Comparison of ENCODE assay signal across 20 mouse cellular contexts in genomic region chr7:68117981-68118380, GRCm38 (mm10).
DNase-seq lines count a peak whose midpoint lies in the region; ATAC-seq and TF ChIP-seq lines count a peak whose summit lies in the region.
"Had no signal": no experiment of that assay in that cellular context is flagged by ENCODE, and none has a peak within 500 bp of the region (broad histone marks: within the 10 kb centered on the region; RNA-seq: fewer than 3 reads in every experiment).

No protein-coding gene starts in this region.

- peaks cover 6% of the 10 kb centered on the region; the same call in 1 of the 2 replicates for H3K36me3 ChIP-seq in forebrain, embryonic 10.5 days (replicated peaks)
- H3K36me3 ChIP-seq in forebrain, embryonic 16.5 days (ENCODE audit: control insufficient read depth, insufficient read depth), result no peaks in the 10 kb centered on the region
- H3K36me3 ChIP-seq in kidney, embryonic 16.5 days (ENCODE audit: insufficient read depth, low read length), result no peaks in the 10 kb centered on the region
- H3K36me3 ChIP-seq in limb, embryonic 12.5 days, result peaks cover 8% of the 10 kb centered on the region; the same call in 1 of the 2 replicates
- H3K36me3 ChIP-seq: liver, embryonic 13.5 days had no signal

- H3K4me2 ChIP-seq in forebrain, embryonic 16.5 days (ENCODE audit: low read length), result no peak overlapping the region
- no peak overlapping the region for H3K4me2 ChIP-seq in kidney, embryonic 16.5 days (replicated peaks; ENCODE audit: low read depth, low read length)
- H3K4me2 ChIP-seq in limb, embryonic 12.5 days, result no peak overlapping the region
- H3K4me2 ChIP-seq: liver, embryonic 13.5 days; midbrain, embryonic 12.5 days had no signal

- TF ChIP-seq CTCF in brain, embryonic 14.5 days (IDR thresholded peaks at IDR 0.05; ENCODE audit: borderline replicate concordance, extremely low read depth, insufficient read depth, insufficient read length), result no peak

- no peak for ATAC-seq in forebrain, embryonic 16.5 days
- ATAC-seq in kidney, embryonic 16.5 days (ENCODE audit: low FRiP score, low TSS enrichment), result no peak
- ATAC-seq in limb, embryonic 12.5 days (ENCODE audit: insufficient number of reproducible peaks, insufficient read depth, low FRiP score, low TSS enrichment, low read depth), result no peak
- ATAC-seq: forebrain, postnatal 0 days had no signal

- H3K4me1 ChIP-seq in forebrain, embryonic 10.5 days, result peaks cover 63% of the 10 kb centered on the region
- peaks cover 18% of the 10 kb centered on the region for H3K4me1 ChIP-seq in forebrain, embryonic 16.5 days (replicated peaks; ENCODE audit: control insufficient read depth, insufficient read depth, low read length)
- H3K4me1 ChIP-seq in kidney, embryonic 16.5 days (ENCODE audit: insufficient read depth, low read length), result peaks cover 52% of the 10 kb centered on the region
- H3K4me1 ChIP-seq in limb, embryonic 12.5 days (replicated peaks), result peaks cover 65% of the 10 kb centered on the region

- H3K4me3 ChIP-seq in forebrain, embryonic 10.5 days, result no peak overlapping the region
- no peak overlapping the region for H3K4me3 ChIP-seq in forebrain, embryonic 16.5 days (replicated peaks; ENCODE audit: low read length)
- H3K4me3 ChIP-seq in kidney, embryonic 16.5 days (ENCODE audit: low read length), result no peak overlapping the region
- H3K4me3 ChIP-seq in limb, embryonic 12.5 days (replicated peaks), result no peak overlapping the region
- H3K4me3 ChIP-seq: heart, embryonic 10.5 days; liver, embryonic 13.5 days; midbrain, embryonic 12.5 days had no signal

- no peak for TF ChIP-seq POLR2A in brain, embryonic 14.5 days (IDR thresholded peaks at IDR 0.05; ENCODE audit: borderline replicate concordance, extremely low read depth, insufficient read depth, insufficient read length, poor library complexity, severe bottlenecking)

- no peak for DNase-seq in forebrain, embryonic 10.5 days (ENCODE audit: extremely low spot score, low spot score)
- DNase-seq in kidney, postnatal 36 days, result no peak
- peak; percentile 50 for DNase-seq in brain, embryonic 14.5 days (ENCODE audit: low read depth)
- no peak for DNase-seq in ovary, postnatal 36 days (ENCODE audit: low spot score)
- DNase-seq in heart, adult 11 months, result no peak
- DNase-seq: adrenal gland, postnatal 14 days; cerebellum, adult 11 months; forebrain, postnatal 0 days; kidney, adult 2 months; left cerebral cortex, postnatal 4 days; liver, embryonic 13.5 days; lung, adult 2 months; lung, postnatal 14 days; thymus, adult 18-20 months; thymus, postnatal 36 days had no signal

- WGBS in forebrain, embryonic 10.5 days, result 25% methylated on average over 2 of the region's 2 CpGs
- 15% methylated on average over 2 of the region's 2 CpGs for WGBS in forebrain, embryonic 16.5 days
- whole genome bisulfite sequencing in kidney, embryonic 16.5 days, result 25% methylated on average over 2 of the region's 2 CpGs
- WGBS in limb, embryonic 12.5 days, result 18% methylated on average over 2 of the region's 2 CpGs

- H3K27me3 ChIP-seq in forebrain, embryonic 10.5 days (ENCODE audit: poor library complexity, severe bottlenecking), result no peaks in the 10 kb centered on the region
- no peaks in the 10 kb centered on the region for H3K27me3 ChIP-seq in forebrain, embryonic 16.5 days (replicated peaks; ENCODE audit: control insufficient read depth, insufficient read depth, low read length)
- no peaks in the 10 kb centered on the region for H3K27me3 ChIP-seq in kidney, embryonic 16.5 days (ENCODE audit: insufficient read depth, low read length)
- H3K27me3 ChIP-seq in limb, embryonic 12.5 days, result no peaks in the 10 kb centered on the region
- H3K27me3 ChIP-seq: midbrain, embryonic 12.5 days had no signal

- no peaks in the 10 kb centered on the region for H3K9me3 ChIP-seq in forebrain, embryonic 10.5 days
- no peaks in the 10 kb centered on the region for H3K9me3 ChIP-seq in forebrain, embryonic 16.5 days (ENCODE audit: control insufficient read depth, low read length)
- no peaks in the 10 kb centered on the region for H3K9me3 ChIP-seq in kidney, embryonic 16.5 days (ENCODE audit: low read length)
- no peaks in the 10 kb centered on the region for H3K9me3 ChIP-seq in limb, embryonic 12.5 days
- H3K9me3 ChIP-seq: heart, embryonic 10.5 days; liver, embryonic 13.5 days; midbrain, embryonic 12.5 days had no signal

- H3K27ac ChIP-seq in forebrain, embryonic 10.5 days, result peak overlapping the region; percentile 51
- H3K27ac ChIP-seq in forebrain, embryonic 16.5 days (ENCODE audit: low read length), result no peak overlapping the region
- H3K27ac ChIP-seq in kidney, embryonic 16.5 days (ENCODE audit: low read length), result peak overlapping the region; percentile 89
- peak overlapping the region; percentile 79 for H3K27ac ChIP-seq in limb, embryonic 12.5 days
- H3K27ac ChIP-seq: liver, embryonic 13.5 days; midbrain, embryonic 12.5 days had no signal

- H3K9ac ChIP-seq in forebrain, embryonic 16.5 days (replicated peaks; ENCODE audit: low read depth, low read length), result no peak overlapping the region
- H3K9ac ChIP-seq in kidney, embryonic 16.5 days (replicated peaks; ENCODE audit: low read length), result no peak overlapping the region
- H3K9ac ChIP-seq in limb, embryonic 12.5 days (replicated peaks), result no peak overlapping the region
- H3K9ac ChIP-seq: forebrain, postnatal 0 days; liver, embryonic 13.5 days; midbrain, embryonic 12.5 days had no signal
